ENCODE assay signal across 8 mouse cellular contexts in the genomic region with DNA sequence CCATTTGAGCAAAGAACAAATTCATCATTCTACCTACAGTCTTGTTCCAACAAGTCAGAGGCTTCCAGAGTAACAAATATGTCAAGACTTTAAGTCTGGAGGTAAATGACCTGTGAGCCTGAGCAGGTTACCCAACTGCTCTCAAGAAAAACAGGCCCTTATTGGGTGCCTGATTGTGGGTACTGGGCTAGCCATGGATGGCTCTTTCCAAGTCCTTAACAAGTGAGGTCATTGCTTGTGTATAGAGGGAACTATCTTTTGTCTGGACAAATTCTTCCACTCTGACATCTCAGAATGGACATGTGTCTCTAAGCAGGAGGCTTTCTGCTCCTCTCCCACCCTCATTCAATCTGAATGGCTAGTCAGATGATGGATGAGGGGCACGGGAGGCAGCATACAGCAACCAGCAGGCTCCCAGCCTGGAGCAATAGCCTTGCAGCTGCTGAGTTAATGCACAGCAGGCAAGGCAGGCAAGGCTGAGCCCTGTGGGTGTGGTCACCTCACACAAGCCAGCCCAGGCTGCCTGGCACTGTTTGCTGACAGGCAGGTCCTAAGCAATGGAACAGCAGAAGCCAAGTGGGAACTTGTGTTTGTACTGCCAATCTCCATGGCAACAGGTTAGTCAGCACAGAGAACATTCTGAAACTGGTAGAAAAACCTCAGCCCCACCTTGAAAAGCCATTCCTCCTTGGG. TPM values are rescaled to one million over a fixed set of nuclear protein-coding genes. Genes with fewer than 3 reads are reported as not detected.
A peak's percentile ranks its signal among the peaks of the same experiment; 100 is the strongest.
DNase-seq lines count a peak whose midpoint lies in the region; ATAC-seq and TF ChIP-seq lines count a peak whose summit lies in the region.

No protein-coding gene starts in this region.

- no peak overlapping the region for H3K9ac ChIP-seq in hindbrain, embryonic 11.5 days (ENCODE audit: low read depth, low read length)
- H3K9ac ChIP-seq in lung, postnatal 0 days (replicated peaks; ENCODE audit: low read depth), result no peak overlapping the region

- no peaks in the 10 kb centered on the region for H3K36me3 ChIP-seq in hindbrain, embryonic 11.5 days (ENCODE audit: control insufficient read depth, insufficient read depth, low read length)
- H3K36me3 ChIP-seq in lung, postnatal 0 days (ENCODE audit: insufficient read depth, low read length), result no peaks in the 10 kb centered on the region

- no peaks in the 10 kb centered on the region for H3K9me3 ChIP-seq in hindbrain, embryonic 11.5 days (ENCODE audit: control insufficient read depth, low read length)
- no peaks in the 10 kb centered on the region for H3K9me3 ChIP-seq in lung, postnatal 0 days (ENCODE audit: low read length)

- ATAC-seq in hindbrain, embryonic 11.5 days (ENCODE audit: low FRiP score), result peak; percentile 92
- peak; percentile 99 for ATAC-seq in lung, postnatal 0 days

- peak; percentile 61 for TF ChIP-seq EP300 in lung, postnatal 0 days (IDR thresholded peaks at IDR 0.05)

- peak; percentile 48 for DNase-seq in urinary bladder, adult 2 months (ENCODE audit: low spot score)
- no peak for DNase-seq in urinary bladder, postnatal 10 days (ENCODE audit: low spot score)
- DNase-seq in frontal cortex, adult 2 months (ENCODE audit: extremely low spot score in 1 of 2, low spot score in 1 of 2), result peak; percentile 72 to 74
- peak; percentile 63 for DNase-seq in hindbrain, embryonic 11.5 days (ENCODE audit: low spot score)
- DNase-seq in layer of hippocampus, adult 9-10 months (ENCODE audit: low spot score), result peak; percentile 68
- peak; percentile 97 for DNase-seq in lung, postnatal 0 days (ENCODE audit: low spot score)
- DNase-seq in retina, postnatal 1 day, result peak; percentile 33
- no peak for DNase-seq in cerebellum, adult 9-11 months

- H3K27me3 ChIP-seq in hindbrain, embryonic 11.5 days (ENCODE audit: control insufficient read depth, insufficient read depth, low read length), result no peaks in the 10 kb centered on the region
- no peaks in the 10 kb centered on the region for H3K27me3 ChIP-seq in lung, postnatal 0 days (replicated peaks; ENCODE audit: insufficient read depth, low read length)

- WGBS in hindbrain, embryonic 11.5 days, result 0% methylated on average over 1 of the region's 1 CpGs
- 0% methylated on average over 1 of the region's 1 CpGs for WGBS in lung, postnatal 0 days

- no peak overlapping the region for H3K4me2 ChIP-seq in hindbrain, embryonic 11.5 days (replicated peaks; ENCODE audit: low read depth, low read length)
- H3K4me2 ChIP-seq in lung, postnatal 0 days (replicated peaks; ENCODE audit: low read depth, low read length), result no peak overlapping the region

- no peak overlapping the region for H3K27ac ChIP-seq in hindbrain, embryonic 11.5 days (ENCODE audit: low read depth, low read length)
- peak overlapping the region; percentile 90 for H3K27ac ChIP-seq in lung, postnatal 0 days (ENCODE audit: low read length)

- H3K4me3 ChIP-seq in hindbrain, embryonic 11.5 days (ENCODE audit: low read depth, low read length), result no peak overlapping the region
- no peak overlapping the region for H3K4me3 ChIP-seq in lung, postnatal 0 days (ENCODE audit: low read depth, low read length)

- no peaks in the 10 kb centered on the region; the same call in 1 of the 2 replicates for H3K4me1 ChIP-seq in hindbrain, embryonic 11.5 days (replicated peaks; ENCODE audit: control insufficient read depth, insufficient read depth, low read length)
- H3K4me1 ChIP-seq in lung, postnatal 0 days (ENCODE audit: insufficient read depth, low read depth, low read length), result 0 out of 2 replicates have a peak, but pooled peaks cover 4% of the 10 kb centered on the region

- no peak for TF ChIP-seq CTCF in lung, postnatal 0 days (IDR thresholded peaks at IDR 0.05)

RNA-seq across cellular contexts. Expression of a gene that starts 28.1 kb away (rescaled TPM):
- polyA plus RNA-seq in urinary bladder, adult 2 months (2012; rRNA removed), result 377 and 428 TPM in 2 replicates
- 5.0 and 7.1 TPM in 2 replicates for polyA plus RNA-seq in frontal cortex, adult 2 months (2012; rRNA removed)
- polyA plus RNA-seq in hindbrain, embryonic 11.5 days (2014; fragmentation: Nextera tagmentation; extraction: Ambion mirVana), result 3.4 and 5.3 TPM in 2 replicates
- 36.4 and 37.3 TPM in 2 replicates for polyA plus RNA-seq in lung, postnatal 0 days (2015; fragmentation: Nextera tagmentation; extraction: Ambion mirVana)

RNA-seq across cellular contexts. Expression of a gene that starts 39.5 kb away (rescaled TPM):
- 1.8 and 2.1 TPM in 2 replicates for polyA plus RNA-seq in urinary bladder, adult 2 months (2012; rRNA removed)
- 0.48 and 0.50 TPM in 2 replicates for polyA plus RNA-seq in frontal cortex, adult 2 months (2012; rRNA removed)
- 44.1 and 46.9 TPM in 2 replicates for polyA plus RNA-seq in hindbrain, embryonic 11.5 days (2014; fragmentation: Nextera tagmentation; extraction: Ambion mirVana)
- polyA plus RNA-seq in lung, postnatal 0 days (2015; fragmentation: Nextera tagmentation; extraction: Ambion mirVana), result 1.9 and 3.2 TPM in 2 replicates

Comparison
In these comparisons a context has a peak if more than half of its experiments do, and no peak if none do; other contexts are left out.
1. DNase-seq: peak in urinary bladder, adult 2 months (single experiment), frontal cortex, adult 2 months (2 of 2), hindbrain, embryonic 11.5 days (single experiment), layer of hippocampus, adult 9-10 months (single experiment), lung, postnatal 0 days (single experiment) and retina, postnatal 1 day (single experiment); none in urinary bladder, postnatal 10 days (single experiment) and cerebellum, adult 9-11 months (single experiment).
2. RNA of a gene that starts 39.5 kb away (polyA plus RNA-seq): 44.1 to 46.9 TPM in hindbrain, embryonic 11.5 days; 1.9 to 3.2 TPM in lung, postnatal 0 days, 1.8 to 2.1 TPM in urinary bladder, adult 2 months and 0.48 to 0.50 TPM in frontal cortex, adult 2 months; every median in the first group is over 10 times any median in the second.